Mouse (Mus musculus) neural tube, embryonic 11.5 days (tissue): ENCODE measurements around the gene Lrp1. TPM values are rescaled to one million over a fixed set of nuclear protein-coding genes. Genes with fewer than 3 reads are reported as not detected.

ENCODE experiments used
- ATAC-seq: fragments of 200-750 bp; cut with Nextera tagmentation; 2 replicates; pipeline ENCODE4 v1.8.0; 2017; ENCODE audit warnings: moderate number of reproducible peaks, mild to moderate bottlenecking, moderate TSS enrichment, moderate library complexity; ENCODE audit not compliant: insufficient read depth, low FRiP score, low TSS enrichment
- DNase-seq: peaks from one replicate; pipeline ENCODE4 v3.0.0-alpha.2; 2015; ENCODE audit warnings: low spot score
- H3K27ac ChIP-seq: fragments of 300-500 bp; sonication (generic); 2 replicates; pipeline ENCODE4 v1.5.1; 2014; ENCODE audit warnings: low read depth, mild to moderate bottlenecking, low read length
- H3K27me3 ChIP-seq: fragments of 300-500 bp; sonication (generic); 2 replicates; pipeline ENCODE4 v1.6.1; 2014; ENCODE audit warnings: mild to moderate bottlenecking, low read length, mixed read lengths; ENCODE audit not compliant: control insufficient read depth, insufficient read depth
- H3K36me3 ChIP-seq: fragments of 300-500 bp; sonication (generic); 2 replicates; pipeline ENCODE4 v1.6.1; 2014; ENCODE audit warnings: mild to moderate bottlenecking, low read length, moderate library complexity, mixed read lengths; ENCODE audit not compliant: control insufficient read depth, insufficient read depth
- H3K4me1 ChIP-seq: fragments of 300-500 bp; sonication (generic); 2 replicates; pipeline ENCODE4 v1.6.1; 2014; ENCODE audit warnings: low read length, mixed read lengths; ENCODE audit not compliant: control insufficient read depth, insufficient read depth
- H3K4me2 ChIP-seq: fragments of 300-500 bp; sonication (generic); 2 replicates; pipeline ENCODE4 v1.6.1; 2014; ENCODE audit warnings: low read depth, mild to moderate bottlenecking, moderate library complexity
- H3K4me3 ChIP-seq: fragments of 300-500 bp; sonication (generic); 2 replicates; pipeline ENCODE4 v1.5.1; 2014; ENCODE audit warnings: low read depth, low read length
- H3K9ac ChIP-seq: fragments of 300-500 bp; sonication (generic); 2 replicates; pipeline ENCODE4 v1.6.1; 2014; ENCODE audit warnings: mild to moderate bottlenecking, low read length
- H3K9me3 ChIP-seq: fragments of 300-500 bp; sonication (generic); 2 replicates; pipeline ENCODE4 v1.6.1; 2016; ENCODE audit warnings: low read length; ENCODE audit not compliant: control insufficient read depth
- WGBS: fragments of 180-500 bp; shearing (Covaris S2); extraction: QIAGEN DNeasy Blood & Tissue Kit; methylation state at CpG from one replicate; pipeline ENCODE4 v1.1.7; 2014; 5-methylcytosine and 5-hydroxymethylcytosine counted together
- polyA plus RNA-seq: library from polyadenylated mRNA; unstranded; fragments of >200 nt; fragmentation: Nextera tagmentation; extraction: Ambion mirVana; gene quantifications from 2 replicates; pipeline ENCODE4 v1.2.1, GENCODE M21; 2014

The Lrp1 gene
- polyA plus RNA-seq, 1 experiment from 2014 or later = 68.2 TPM

DNA sequence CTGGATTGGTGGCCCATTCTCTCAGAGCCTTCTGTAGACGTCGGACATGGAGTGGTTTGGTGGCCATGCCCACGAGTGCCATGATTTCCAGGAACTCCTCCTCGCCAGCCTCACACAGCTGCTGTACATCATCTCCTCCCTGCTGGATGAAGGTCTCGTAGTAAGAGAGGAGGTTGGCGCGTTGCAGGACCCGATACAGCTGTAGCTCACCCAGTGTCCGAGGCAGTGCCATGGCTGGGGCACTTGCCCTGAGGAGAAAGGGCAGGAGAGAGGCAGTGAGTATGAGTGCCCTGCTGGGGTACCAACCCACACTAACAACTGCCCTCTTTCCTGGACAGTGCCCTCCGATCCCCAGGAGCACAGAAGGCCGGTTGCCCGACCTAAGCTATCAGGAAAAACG lies 43.9 kb upstream of the Lrp1 start:
- no peak for ATAC-seq

DNA sequence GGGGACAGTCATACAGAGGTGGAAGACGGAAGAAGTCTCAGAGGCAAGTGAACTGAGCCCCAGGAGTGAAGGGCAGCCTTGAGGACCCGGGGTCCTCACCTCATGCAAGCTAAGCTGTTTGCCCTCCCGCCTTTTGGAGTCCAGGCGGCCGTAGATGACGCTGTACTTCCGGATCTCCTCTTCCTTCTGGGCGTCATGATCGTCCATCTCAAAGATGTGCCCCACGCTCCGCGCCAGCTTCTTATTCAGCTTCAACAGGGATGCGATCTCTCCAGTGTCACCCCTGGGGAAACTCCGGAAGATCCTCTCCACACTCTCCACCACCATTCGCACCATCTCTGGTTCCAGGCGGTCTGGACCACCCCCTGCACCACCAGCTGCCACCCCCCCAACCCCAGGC lies 43.2 kb upstream of the Lrp1 start:
- Histone ChIP-seq H3K4me3 (peak overlapping the region; percentile 12), H3K4me2 (no peak overlapping the region; the same call in 1 of the 2 replicates), H3K27me3 (peaks cover 73% of the 10 kb centered on the region)

More for the DNA sequence above, 43.9 kb upstream of the Lrp1 start:
- WGBS = 7% methylated on average over 13 of the region's 13 CpGs
- H3K27me3 ChIP-seq = peaks cover 73% of the 10 kb centered on the region
- H3K27ac ChIP-seq = no peak overlapping the region
- H3K4me3 ChIP-seq = 0 out of 2 replicates have a peak overlapping the region, but pooled peaks have one; percentile 62
- peak overlapping the region; percentile 81; the same call in 1 of the 2 replicates for H3K4me2 ChIP-seq
- H3K36me3 ChIP-seq = no peaks in the 10 kb centered on the region
- DNase-seq = no peak
- no peak overlapping the region for H3K9ac ChIP-seq
- H3K9me3 ChIP-seq = no peaks in the 10 kb centered on the region
- peaks cover 27% of the 10 kb centered on the region for H3K4me1 ChIP-seq

DNA sequence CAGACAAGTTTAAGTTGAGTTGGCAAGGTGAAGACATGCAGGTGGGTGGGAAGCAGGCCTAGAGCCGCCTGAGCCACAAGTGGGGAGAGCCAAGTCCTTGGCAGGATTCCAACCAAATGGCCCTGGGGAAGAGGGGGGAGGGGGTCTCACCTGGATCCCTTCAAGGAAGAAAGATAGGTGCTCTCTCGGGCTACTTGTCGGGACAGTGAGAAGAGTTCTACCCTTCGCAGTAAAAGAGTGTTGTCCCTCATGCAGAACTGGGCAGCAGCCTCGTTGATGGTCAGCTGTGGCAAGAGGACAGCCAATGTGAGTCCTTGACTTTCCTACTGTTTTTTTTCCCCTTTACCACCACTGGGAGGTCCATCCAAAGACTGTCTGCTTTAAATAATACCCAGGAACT lies 42.6 kb upstream of the Lrp1 start:
- peaks cover 73% of the 10 kb centered on the region for H3K27me3 ChIP-seq
- no peak overlapping the region for H3K4me2 ChIP-seq
- ATAC-seq = no peak
- peaks cover 27% of the 10 kb centered on the region for H3K4me1 ChIP-seq
- 7% methylated on average over 5 of the region's 5 CpGs for WGBS
- H3K9ac ChIP-seq = no peak overlapping the region
- no peaks in the 10 kb centered on the region for H3K36me3 ChIP-seq
- no peaks in the 10 kb centered on the region for H3K9me3 ChIP-seq
- no peak overlapping the region for H3K4me3 ChIP-seq
- DNase-seq = no peak
- no peak overlapping the region for H3K27ac ChIP-seq

More for the DNA sequence above, 43.2 kb upstream of the Lrp1 start:
- no peak for ATAC-seq
- H3K27ac ChIP-seq = no peak overlapping the region
- no peaks in the 10 kb centered on the region for H3K9me3 ChIP-seq
- DNase-seq = no peak
- H3K9ac ChIP-seq = no peak overlapping the region
- H3K36me3 ChIP-seq = no peaks in the 10 kb centered on the region
- peaks cover 27% of the 10 kb centered on the region for H3K4me1 ChIP-seq
- WGBS = 13% methylated on average over 16 of the region's 16 CpGs

DNA sequence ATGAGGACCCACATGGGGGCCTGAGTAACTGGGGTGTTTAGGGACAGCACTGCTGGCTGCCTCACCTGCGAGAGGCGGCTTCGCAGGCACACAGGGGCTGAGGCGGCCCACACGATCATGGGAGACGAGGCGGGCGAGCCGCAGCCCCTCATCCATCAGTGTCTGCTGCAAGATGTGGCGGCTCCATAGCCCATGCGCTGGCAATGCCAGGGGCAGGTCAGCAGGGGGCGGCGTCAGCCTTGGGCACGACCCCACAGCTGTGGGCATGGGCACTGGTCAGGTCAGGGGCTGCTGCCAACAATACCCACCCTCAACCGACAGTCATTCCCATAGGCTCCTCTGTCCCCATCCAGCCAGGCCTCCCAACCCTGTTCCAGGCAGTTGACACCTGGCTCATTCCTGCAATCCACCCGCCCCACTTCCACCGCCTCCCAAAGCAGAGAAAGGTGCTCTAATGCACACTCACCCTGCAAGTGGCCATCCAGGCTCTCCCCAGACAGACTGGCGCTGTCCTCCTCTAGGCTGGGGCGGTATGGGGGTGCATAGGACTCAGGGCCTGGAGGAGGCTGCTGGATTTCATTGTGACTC lies 41.8 kb upstream of the Lrp1 start:
- Histone ChIP-seq H3K27me3 (peaks cover 70% of the 10 kb centered on the region), H3K4me2 (peak overlapping the region; percentile 19; the same call in 1 of the 2 replicates), H3K4me1 (peaks cover 22% of the 10 kb centered on the region), H3K9me3 (no peaks in the 10 kb centered on the region), H3K27ac (no peak overlapping the region), H3K4me3 (0 out of 2 replicates have a peak overlapping the region, but pooled peaks have one; percentile 13), H3K9ac (0 out of 2 replicates have a peak overlapping the region, but pooled peaks have one; percentile 3), H3K36me3 (no peaks in the 10 kb centered on the region)
- DNase-seq (peak; percentile 56), ATAC-seq (no peak)
- 10% methylated on average over 18 of the region's 19 CpGs for WGBS

DNA sequence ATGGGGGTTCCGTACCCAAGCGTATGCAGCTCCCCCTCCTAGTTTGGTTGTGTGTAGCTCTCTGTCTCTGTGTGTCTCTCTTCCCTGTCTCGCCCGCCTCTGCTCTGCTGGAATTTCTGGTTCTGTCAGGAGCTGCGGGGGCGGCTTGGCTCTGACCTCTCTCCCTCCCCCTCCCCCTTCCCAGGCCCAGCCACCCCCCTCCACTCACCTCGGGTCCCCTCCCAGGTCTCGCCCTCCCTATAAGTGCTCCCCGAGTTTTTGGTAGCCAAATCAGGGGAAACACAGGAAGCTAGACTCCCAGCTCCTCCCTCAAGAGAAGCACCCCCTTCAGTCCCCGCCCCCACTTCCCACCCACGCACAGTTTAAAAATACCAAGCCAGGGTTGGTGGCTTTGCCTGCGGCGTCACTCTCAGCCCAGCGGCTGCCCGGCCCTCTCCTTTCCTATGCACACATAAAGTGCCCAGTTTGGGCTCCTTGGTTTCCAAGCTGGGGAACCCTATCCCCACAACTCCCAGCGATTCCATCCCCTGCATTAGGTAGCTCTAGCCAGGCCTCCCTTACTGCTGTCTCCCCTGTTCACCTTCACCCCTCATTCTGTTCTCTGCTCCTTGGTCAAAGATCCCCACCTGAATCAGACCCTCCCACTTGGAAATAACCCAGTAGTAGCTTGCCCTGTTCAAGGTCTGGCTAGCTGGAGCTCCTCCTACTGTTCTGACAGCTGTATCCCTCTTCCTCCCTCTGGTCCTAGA lies 41.1 kb upstream of the Lrp1 start:
- Histone ChIP-seq H3K9me3 (no peaks in the 10 kb centered on the region), H3K9ac (0 out of 2 replicates have a peak overlapping the region, but pooled peaks have one; percentile 3), H3K27me3 (peaks cover 64% of the 10 kb centered on the region), H3K27ac (no peak overlapping the region), H3K4me1 (peaks cover 16% of the 10 kb centered on the region), H3K4me2 (peak overlapping the region; percentile 23; the same call in 1 of the 2 replicates), H3K36me3 (no peaks in the 10 kb centered on the region), H3K4me3 (0 out of 2 replicates have a peak overlapping the region, but pooled peaks have one; percentile 13)
- ATAC-seq = no peak
- DNase-seq = peak; percentile 42
- 5% methylated on average over 16 of the region's 16 CpGs for WGBS

DNA sequence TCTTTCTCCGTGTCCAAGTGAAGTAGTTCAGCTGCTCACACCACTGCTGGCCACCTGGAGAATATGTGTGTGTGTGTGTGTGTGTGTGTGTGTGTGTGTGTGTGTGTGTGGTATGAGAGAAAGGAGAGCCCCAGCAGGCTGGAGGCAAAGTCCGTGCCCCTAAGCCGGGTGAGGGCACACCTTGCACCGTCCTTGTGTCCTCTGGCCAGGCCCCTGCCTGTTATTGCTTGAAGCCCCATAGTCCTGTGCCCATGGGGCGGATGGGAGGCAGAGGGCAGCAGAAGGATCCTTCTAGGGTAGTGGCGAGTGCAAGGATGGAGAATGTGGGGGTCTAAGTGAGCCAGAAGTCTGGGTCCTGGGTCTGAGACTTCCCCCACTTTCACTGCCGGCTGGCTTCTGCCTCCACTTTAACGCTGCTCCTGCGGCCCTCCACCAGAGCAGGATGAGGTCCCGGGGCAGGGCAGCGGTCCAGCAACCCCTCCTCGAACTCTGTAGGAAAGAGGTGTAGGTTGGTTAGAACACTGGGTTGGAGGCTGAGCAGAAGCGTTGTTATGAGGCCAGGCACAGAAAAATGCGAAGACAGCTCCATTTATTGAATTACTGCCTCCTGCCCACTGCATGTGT lies 40.5 kb upstream of the Lrp1 start:
- Histone ChIP-seq H3K4me1 (peaks cover 14% of the 10 kb centered on the region), H3K36me3 (no peaks in the 10 kb centered on the region), H3K9me3 (no peaks in the 10 kb centered on the region), H3K4me3 (no peak overlapping the region), H3K27me3 (peaks cover 59% of the 10 kb centered on the region), H3K9ac (no peak overlapping the region), H3K27ac (no peak overlapping the region), H3K4me2 (peak overlapping the region; percentile 23; the same call in 1 of the 2 replicates)
- DNase-seq = no peak
- ATAC-seq = no peak
- WGBS = 17% methylated on average over 14 of the region's 14 CpGs

DNA sequence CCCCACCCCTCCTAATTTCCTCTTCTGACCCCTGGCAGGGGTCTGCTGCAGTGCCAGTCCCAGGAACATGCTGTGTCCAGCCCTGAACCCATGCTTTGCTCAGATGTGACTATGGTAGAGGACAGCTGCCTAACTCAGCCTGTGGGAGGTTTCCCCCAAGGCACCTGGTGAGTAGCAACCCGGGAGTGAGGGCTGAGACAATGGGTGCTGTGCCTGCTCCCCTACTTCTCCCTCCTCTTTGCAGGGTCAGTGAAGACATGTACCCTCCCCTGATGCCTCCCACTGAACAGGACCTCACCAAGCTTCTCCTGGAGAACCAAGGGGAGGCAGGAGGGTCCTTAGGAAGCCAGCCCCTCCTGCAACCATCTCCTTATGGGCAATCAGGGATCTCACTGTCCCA lies 38.6 kb upstream of the Lrp1 start:
- Histone ChIP-seq H3K4me1 (peaks cover 11% of the 10 kb centered on the region), H3K4me2 (no peak overlapping the region), H3K27ac (no peak overlapping the region), H3K4me3 (no peak overlapping the region), H3K36me3 (no peaks in the 10 kb centered on the region), H3K9ac (no peak overlapping the region), H3K9me3 (no peaks in the 10 kb centered on the region), H3K27me3 (peaks cover 40% of the 10 kb centered on the region)
- ATAC-seq (no peak), DNase-seq (no peak)
- 76% methylated on average over 1 of the region's 1 CpGs for WGBS

DNA sequence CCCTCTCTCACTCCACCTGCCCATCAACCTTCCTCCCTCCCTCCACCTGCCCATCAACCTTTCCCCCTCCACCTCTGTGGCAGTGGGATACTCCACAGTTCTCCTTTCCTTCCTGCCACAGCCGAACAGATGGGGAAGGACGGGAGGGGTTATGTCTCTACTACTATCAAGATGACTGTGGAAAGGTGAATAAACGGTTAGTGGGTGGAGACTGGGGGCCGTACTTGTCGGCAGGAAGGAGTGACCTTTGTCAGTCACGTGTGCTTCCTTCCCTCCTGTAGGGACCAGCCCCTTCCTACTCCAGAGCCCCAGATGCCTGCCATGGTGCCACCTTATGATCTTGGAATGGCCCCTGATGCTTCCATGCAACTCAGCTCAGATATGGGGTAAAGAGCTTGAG lies 37.1 kb upstream of the Lrp1 start:
- Histone ChIP-seq H3K9ac (no peak overlapping the region), H3K4me1 (peaks cover 8% of the 10 kb centered on the region), H3K27ac (no peak overlapping the region), H3K27me3 (peaks cover 25% of the 10 kb centered on the region), H3K4me2 (no peak overlapping the region), H3K9me3 (no peaks in the 10 kb centered on the region), H3K4me3 (no peak overlapping the region), H3K36me3 (no peaks in the 10 kb centered on the region)
- no peak for ATAC-seq
- no peak for DNase-seq
- WGBS = 19% methylated on average over 6 of the region's 6 CpGs
